Mouse (Mus musculus) CH12.LX (cell line): ENCODE results near the gene Serpinc1. TPM values are rescaled to one million over a fixed set of nuclear protein-coding genes. Genes with fewer than 3 reads are reported as not detected.

Source experiments
- DNase-seq: peaks from one replicate; pipeline ENCODE4 v3.0.0-alpha.2; 2013; ENCODE audit errors: extremely low read depth
- H3K27ac ChIP-seq: 2 replicates; pipeline ENCODE4 v1.5.1; 2012; ENCODE audit warnings: low read depth, mild to moderate bottlenecking, control low read depth, moderate library complexity; ENCODE audit not compliant: insufficient read depth
- H3K27me3 ChIP-seq: replicated peaks from 2 replicates; pipeline ENCODE3; 2012; ENCODE audit warnings: inconsistent platforms
- H3K36me3 ChIP-seq, 2 experiments: replicated peaks in 1 of 2; 2 replicates each; pipeline versions ENCODE3 to v1.6.1; 2012; ENCODE audit warnings: inconsistent platforms in 1 of 2, low read length in 1 of 2, mild to moderate bottlenecking in 1 of 2, mixed read lengths in 1 of 2, moderate library complexity in 1 of 2; ENCODE audit not compliant: control insufficient read depth in 1 of 2, insufficient read depth in 1 of 2
- H3K4me1 ChIP-seq, 2 experiments: 2 replicates each; pipeline ENCODE4 v1.6.1; 2012; ENCODE audit warnings: inconsistent platforms in 1 of 2, moderate library complexity in 1 of 2; ENCODE audit not compliant: insufficient read depth in 2 of 2, control insufficient read depth in 1 of 2
- H3K4me2 ChIP-seq: 2 replicates; pipeline ENCODE4 v1.6.1; 2012; ENCODE audit warnings: low read depth, mild to moderate bottlenecking, control low read depth; ENCODE audit not compliant: poor library complexity, insufficient read depth, severe bottlenecking
- H3K4me3 ChIP-seq, 3 experiments: fragments of 150-350 bp in 1 of 3; sonication (generic) in 1 of 3; replicated peaks in 1 of 3; 2 replicates each; pipeline versions ENCODE3 to v1.5.1; 2011 to 2012; ENCODE audit warnings: low read depth in 2 of 3, low read length in 2 of 3, mild to moderate bottlenecking in 2 of 3, moderate library complexity in 2 of 3, control low read depth in 1 of 3, improper control_type of control experiment in 1 of 3, inconsistent platforms in 1 of 3, mixed read lengths in 1 of 3; ENCODE audit not compliant: poor library complexity in 1 of 3
- H3K79me2 ChIP-seq: replicated peaks from 2 replicates; pipeline ENCODE4 v1.6.1; 2012; ENCODE audit warnings: mild to moderate bottlenecking, moderate library complexity; ENCODE audit not compliant: control insufficient read depth, poor library complexity, insufficient read depth, severe bottlenecking; ENCODE audit errors: extremely low read depth
- H3K9ac ChIP-seq: 2 replicates; pipeline ENCODE4 v1.6.1; 2012; ENCODE audit warnings: low read depth, mild to moderate bottlenecking, control low read depth, moderate library complexity; ENCODE audit not compliant: insufficient read depth
- H3K9me3 ChIP-seq: replicated peaks from 2 replicates; pipeline ENCODE3; 2012; ENCODE audit warnings: low read length, inconsistent platforms, mixed read lengths
- BHLHE40 ChIP-seq: IDR thresholded peaks from 2 replicates; pipeline ENCODE4 v1.6.1; 2011; ENCODE audit warnings: mild to moderate bottlenecking, low read depth, low read length, improper control_type of control experiment
- ELF1 ChIP-seq: IDR thresholded peaks from 2 replicates; pipeline ENCODE4 v1.6.1; 2014; ENCODE audit warnings: low read depth, mild to moderate bottlenecking, inconsistent platforms, low read length, improper control_type of control experiment
- EP300 ChIP-seq: IDR thresholded peaks from 2 replicates; pipeline ENCODE4 v1.6.1; 2011; ENCODE audit warnings: low read length, improper control_type of control experiment
- GABPA ChIP-seq: IDR thresholded peaks from 2 replicates; pipeline ENCODE4 v1.6.1; 2012; ENCODE audit warnings: low read depth, low read length, improper control_type of control experiment, inconsistent platforms; ENCODE audit not compliant: insufficient replicate concordance
- MAFK ChIP-seq: IDR thresholded peaks from 2 replicates; pipeline ENCODE4 v1.6.1; 2011; ENCODE audit warnings: low read length, improper control_type of control experiment; ENCODE audit not compliant: insufficient replicate concordance
- MAZ ChIP-seq: IDR thresholded peaks from 2 replicates; pipeline ENCODE4 v1.6.1; 2012; ENCODE audit warnings: low read depth, mild to moderate bottlenecking, inconsistent platforms, low read length, improper control_type of control experiment, moderate library complexity
- MEF2A ChIP-seq: IDR thresholded peaks from 2 replicates; pipeline ENCODE4 v1.6.1; 2014; ENCODE audit warnings: low read depth, mild to moderate bottlenecking, inconsistent platforms, low read length, improper control_type of control experiment, borderline replicate concordance
- MXI1 ChIP-seq: IDR thresholded peaks from 2 replicates; pipeline ENCODE4 v1.6.1; 2011; ENCODE audit warnings: mild to moderate bottlenecking, low read depth, low read length, improper control_type of control experiment
- MYC ChIP-seq: IDR thresholded peaks from 2 replicates; pipeline ENCODE4 v1.6.1; 2011; ENCODE audit warnings: low read depth, mild to moderate bottlenecking, improper control_type of control experiment, low read length
- PAX5 ChIP-seq: IDR thresholded peaks from 2 replicates; pipeline ENCODE4 v1.6.1; 2012; ENCODE audit warnings: low read length, inconsistent platforms, mixed read lengths
- POLR2A ChIP-seq: IDR thresholded peaks from 2 replicates; pipeline ENCODE4 v1.6.1; 2011; ENCODE audit warnings: low read depth, mild to moderate bottlenecking, improper control_type of control experiment, low read length
- POLR2AphosphoS2 ChIP-seq: IDR thresholded peaks from 2 replicates; pipeline ENCODE4 v1.6.1; 2011; ENCODE audit warnings: low read depth, low read length, improper control_type of control experiment
- RAD21 ChIP-seq: IDR thresholded peaks from 2 replicates; pipeline ENCODE4 v1.6.1; 2011; ENCODE audit warnings: low read depth, mild to moderate bottlenecking, low read length, improper control_type of control experiment, moderate library complexity
- RCOR1 ChIP-seq: conservative IDR thresholded peaks from 2 replicates; pipeline ENCODE4 v1.6.1; 2012; ENCODE audit warnings: low read depth, mild to moderate bottlenecking, inconsistent platforms, low read length, improper control_type of control experiment
- SMC3 ChIP-seq: IDR thresholded peaks from 2 replicates; pipeline ENCODE4 v1.6.1; 2011; ENCODE audit warnings: low read depth, low read length, improper control_type of control experiment
- UBTF ChIP-seq: IDR thresholded peaks from 2 replicates; pipeline ENCODE4 v1.6.1; 2012; ENCODE audit warnings: low read depth, mild to moderate bottlenecking, inconsistent platforms, low read length, improper control_type of control experiment, moderate library complexity
- ZC3H11A ChIP-seq: IDR thresholded peaks from 2 replicates; pipeline ENCODE4 v1.6.1; 2012; ENCODE audit warnings: low read depth, mild to moderate bottlenecking, inconsistent platforms, low read length, improper control_type of control experiment
- ZKSCAN1 ChIP-seq: IDR thresholded peaks from 2 replicates; pipeline ENCODE4 v1.6.1; 2012; ENCODE audit warnings: low read depth, inconsistent platforms, low read length, improper control_type of control experiment, borderline replicate concordance
- ZMIZ1 ChIP-seq: IDR thresholded peaks from 2 replicates; pipeline ENCODE4 v1.6.1; 2012; ENCODE audit warnings: low read depth, mild to moderate bottlenecking, inconsistent platforms, low read length, improper control_type of control experiment
- ZNF384 ChIP-seq: IDR thresholded peaks from 2 replicates; pipeline ENCODE4 v1.6.1; 2012; ENCODE audit warnings: low read depth, low read length, improper control_type of control experiment, inconsistent platforms
- dilution Hi-C: fragments of 300-500 bp; cut with MboI; formaldehyde crosslinking; loops from 2 replicates; pipeline ENCODE4 v1.14.3; 2020; ENCODE audit warnings: low sequenced_read_pairs; ENCODE audit not compliant: extremely low pct_unique_long_range_greater_than_20kb, extremely low pct_ligation_motif_present
- in situ Hi-C: fragments of 300-500 bp; cut with MboI; formaldehyde crosslinking; loops from 3 replicates; pipeline ENCODE4 v1.14.3; 2019; ENCODE audit warnings: low sequenced_read_pairs, low pct_ligation_motif_present, low pct_unique_long_range_greater_than_20kb, mixed read lengths
- polyA plus RNA-seq: library from polyadenylated mRNA; unstranded; fragments of >175 nt; gene quantifications from 2 replicates; pipeline ENCODE4 v1.2.1, GENCODE M21; 2012; ENCODE audit warnings: low read depth; ENCODE audit not compliant: insufficient read length
- total RNA-seq, 2 experiments: library from RNA; depleted of rRNA; stranded (reverse); fragments of 300-350 nt in 1 of 2; fragments of >200 nt in 1 of 2; gene quantifications; 2 replicates each; pipeline ENCODE4 v1.2.3; 2012 to 2014

The Serpinc1 gene
- total and polyA plus RNA-seq, 3 experiments, result 149 to 204 (median 202) TPM

- no peaks in the 10 kb centered on the region for H3K27me3 ChIP-seq
- in situ Hi-C loops, result no loop called here
- no peaks in the 10 kb centered on the region for H3K79me2 ChIP-seq
- H3K27ac ChIP-seq, result no peak overlapping the region
- no peak for DNase-seq
- no peaks in the 10 kb centered on the region for H3K9me3 ChIP-seq
- no peaks in the 10 kb centered on the region for H3K4me1 ChIP-seq
- H3K36me3 ChIP-seq, result peaks cover 20 to 50% of the 10 kb centered on the region in 2 experiments
- H3K4me2 ChIP-seq, result no peak overlapping the region
- H3K4me3 ChIP-seq, result no peak overlapping the region
- dilution Hi-C loops, result no loop called here
- TF ChIP-seq GABPA (no peak), MEF2A (no peak), PAX5 (no peak), RAD21 (no peak), ZNF384 (no peak), MAFK (no peak), UBTF (no peak), ZKSCAN1 (no peak), MYC (no peak), BHLHE40 (no peak), SMC3 (no peak), EP300 (no peak), ZMIZ1 (no peak), MXI1 (no peak)
- no peak overlapping the region for H3K9ac ChIP-seq
Measured at GRCm38 (mm10) chr1:161016378-161016777, 38.0 kb downstream of the Serpinc1 start.

- TF ChIP-seq ELF1, result no peak
- no peak for TF ChIP-seq ZC3H11A
- no peak for TF ChIP-seq MAZ
- TF ChIP-seq ZKSCAN1, result no peak
- no peak for TF ChIP-seq SMC3
- no peak for TF ChIP-seq RCOR1
- TF ChIP-seq POLR2AphosphoS2, result no peak
- no peak for TF ChIP-seq POLR2A
- no peak for TF ChIP-seq UBTF
- no peaks in the 10 kb centered on the region for H3K9me3 ChIP-seq
- dilution Hi-C loops (no loop called here), in situ Hi-C loops (no loop called here)
- no peaks in the 10 kb centered on the region for H3K27me3 ChIP-seq
- H3K27ac ChIP-seq, result no peak overlapping the region
- H3K4me3 ChIP-seq, result no peak overlapping the region
- no peak for DNase-seq
- H3K79me2 ChIP-seq, result no peaks in the 10 kb centered on the region
- no peak overlapping the region for H3K4me2 ChIP-seq
- no peak overlapping the region for H3K9ac ChIP-seq
- peaks cover 0 to 3% of the 10 kb centered on the region in 2 experiments; a peak in 1 of 4 replicates for H3K4me1 ChIP-seq
- H3K36me3 ChIP-seq, result peaks cover 16 to 45% of the 10 kb centered on the region in 2 experiments
Measured at GRCm38 (mm10) chr1:161020051-161020450, 41.7 kb downstream of the Serpinc1 start.
